Mouse (Mus musculus) forebrain, embryonic 13.5 days (tissue): ENCODE measurements around the gene Rfx4. TPM values are rescaled to one million over a fixed set of nuclear protein-coding genes. Genes with fewer than 3 reads are reported as not detected.

Experiments used
- ATAC-seq: fragments of 200-750 bp; cut with Nextera tagmentation; 2 replicates; pipeline ENCODE4 v1.8.0; 2017
- H3K27ac ChIP-seq: fragments of 300-500 bp; sonication (generic); 2 replicates; pipeline ENCODE4 v1.5.1; 2015; ENCODE audit warnings: inconsistent platforms, mild to moderate bottlenecking, moderate library complexity
- H3K27me3 ChIP-seq: fragments of 300-500 bp; sonication (generic); 2 replicates; pipeline ENCODE4 v1.6.1; 2015; ENCODE audit warnings: mild to moderate bottlenecking, inconsistent platforms
- H3K36me3 ChIP-seq: fragments of 300-500 bp; sonication (generic); 2 replicates; pipeline ENCODE4 v1.6.1; 2015; ENCODE audit warnings: mild to moderate bottlenecking, inconsistent platforms; ENCODE audit not compliant: poor library complexity, severe bottlenecking
- H3K4me1 ChIP-seq: fragments of 300-500 bp; sonication (generic); 2 replicates; pipeline ENCODE4 v1.6.1; 2015; ENCODE audit warnings: inconsistent platforms
- H3K4me2 ChIP-seq: fragments of 300-500 bp; sonication (generic); 2 replicates; pipeline ENCODE4 v1.6.1; 2015; ENCODE audit warnings: inconsistent platforms, mild to moderate bottlenecking, moderate library complexity
- H3K4me3 ChIP-seq: fragments of 300-500 bp; sonication (generic); 2 replicates; pipeline ENCODE4 v1.5.1; 2015; ENCODE audit warnings: mild to moderate bottlenecking, inconsistent platforms
- H3K9ac ChIP-seq: fragments of 300-500 bp; sonication (generic); 2 replicates; pipeline ENCODE4 v1.6.1; 2015; ENCODE audit warnings: mild to moderate bottlenecking, inconsistent platforms
- H3K9me3 ChIP-seq: fragments of 300-500 bp; sonication (generic); replicated peaks from 2 replicates; pipeline ENCODE4 v1.6.1; 2016; ENCODE audit warnings: inconsistent platforms
- WGBS: fragments of 180-500 bp; shearing (Covaris S2); methylation state at CpG from one replicate; pipeline ENCODE4 v1.1.7; 2015; 5-methylcytosine and 5-hydroxymethylcytosine counted together
- polyA plus RNA-seq: library from polyadenylated mRNA; unstranded; fragments of >200 nt; fragmentation: Nextera tagmentation; extraction: Ambion mirVana; gene quantifications from 2 replicates; pipeline ENCODE4 v1.2.1, GENCODE M21; 2015

The Rfx4 gene
- polyA plus RNA-seq, 1 experiment from 2014 or later = 11.8 TPM

DNA sequence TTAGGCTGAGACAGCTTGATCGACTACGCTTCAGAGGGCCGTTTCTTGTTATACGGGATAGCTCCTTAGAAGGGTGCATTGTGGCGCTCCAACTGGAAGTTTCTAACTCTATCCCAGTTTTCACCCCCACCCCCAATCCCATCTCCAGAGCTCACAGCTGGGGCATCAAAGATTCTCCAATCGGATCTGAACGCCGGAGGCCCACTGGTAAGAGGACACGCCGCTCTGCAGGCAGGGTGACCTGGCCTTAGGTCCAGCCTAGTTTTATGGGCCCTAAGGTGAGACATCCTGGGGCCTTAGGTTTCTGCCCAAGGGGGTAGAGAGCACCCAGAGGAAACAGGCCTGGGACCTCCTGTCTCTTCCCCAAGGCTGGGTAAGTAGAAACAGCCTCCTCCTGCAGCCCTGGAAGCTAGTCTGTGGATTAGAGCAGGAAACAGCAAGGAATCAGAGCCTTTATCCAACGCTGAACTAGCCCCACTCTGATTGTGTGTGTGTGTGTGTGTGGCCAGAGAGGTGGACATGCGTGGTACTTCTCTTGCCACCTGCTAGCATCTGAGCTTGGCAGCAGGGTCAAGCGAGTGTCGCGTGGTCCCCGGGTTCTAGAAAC, 3.8 kb downstream of the Rfx4 start:
- peak overlapping the region; percentile 47 for H3K4me3 ChIP-seq
- no peaks in the 10 kb centered on the region for H3K9me3 ChIP-seq
- H3K9ac ChIP-seq = peak overlapping the region; percentile 69
- H3K27me3 ChIP-seq = peaks cover 44% of the 10 kb centered on the region
- H3K27ac ChIP-seq = peak overlapping the region; percentile 41
- no peak for ATAC-seq
- H3K4me1 ChIP-seq = peaks cover 61% of the 10 kb centered on the region
- H3K36me3 ChIP-seq = no peaks in the 10 kb centered on the region
- peak overlapping the region; percentile 85 for H3K4me2 ChIP-seq
- 12% methylated on average over 16 of the region's 16 CpGs for WGBS

DNA sequence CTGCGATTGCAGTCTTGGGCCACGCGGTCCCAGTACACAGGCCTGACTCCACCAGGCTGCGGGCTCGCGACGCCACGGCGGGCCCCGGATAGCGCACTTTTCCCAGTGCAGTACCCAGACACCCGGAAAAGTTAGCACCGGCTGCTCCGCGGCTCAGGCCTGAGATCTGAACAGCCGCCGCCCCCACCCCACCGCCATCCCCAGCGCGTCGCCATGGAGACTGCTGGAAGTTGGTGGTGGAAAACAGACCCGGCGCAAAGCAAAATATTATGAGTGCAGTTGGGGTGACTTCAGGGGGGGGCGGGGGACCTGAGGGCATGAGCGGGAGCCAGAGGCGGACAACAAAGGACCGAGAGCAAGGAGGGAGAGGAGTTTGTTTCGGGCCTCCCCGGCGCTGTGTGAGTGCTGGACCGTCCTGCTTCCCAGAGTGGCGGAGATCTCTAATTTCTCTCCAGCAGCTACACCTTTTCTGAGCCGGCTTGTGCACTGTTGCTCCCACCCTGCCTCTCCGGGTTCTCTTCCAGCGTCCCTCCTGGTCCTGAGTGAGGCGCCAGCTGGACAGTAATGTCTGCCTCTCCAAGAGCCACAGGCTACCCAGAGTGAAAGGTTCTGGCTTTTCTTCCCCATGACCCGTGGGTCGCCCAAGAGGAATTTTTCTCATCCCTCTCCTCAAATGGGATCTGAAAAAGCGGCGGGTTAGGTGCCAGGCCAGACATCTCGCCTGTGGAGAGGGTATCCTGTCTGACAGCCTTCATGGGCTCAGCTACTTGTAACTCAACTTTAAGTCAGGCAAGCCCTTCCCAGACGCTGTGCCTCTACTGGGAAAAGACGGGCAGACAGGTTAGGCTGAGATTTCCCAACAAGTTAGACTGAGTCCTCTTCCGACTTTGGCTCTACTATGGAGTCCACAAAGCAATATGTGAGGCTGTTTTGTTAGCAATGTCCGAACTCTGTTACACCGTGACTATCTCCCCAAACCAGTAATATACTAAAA, 4.6 kb downstream of the Rfx4 start:
- peak overlapping the region; percentile 85 for H3K4me2 ChIP-seq
- no peaks in the 10 kb centered on the region for H3K9me3 ChIP-seq
- H3K9ac ChIP-seq = peak overlapping the region; percentile 69
- H3K4me1 ChIP-seq = peaks cover 53% of the 10 kb centered on the region
- peaks cover 44% of the 10 kb centered on the region for H3K27me3 ChIP-seq
- ATAC-seq = peak; percentile 39; the same call in 1 of the 2 replicates
- peak overlapping the region; percentile 41 for H3K27ac ChIP-seq
- WGBS = 7% methylated on average over 46 of the region's 46 CpGs
- H3K36me3 ChIP-seq = no peaks in the 10 kb centered on the region
- peak overlapping the region; percentile 47 for H3K4me3 ChIP-seq

DNA sequence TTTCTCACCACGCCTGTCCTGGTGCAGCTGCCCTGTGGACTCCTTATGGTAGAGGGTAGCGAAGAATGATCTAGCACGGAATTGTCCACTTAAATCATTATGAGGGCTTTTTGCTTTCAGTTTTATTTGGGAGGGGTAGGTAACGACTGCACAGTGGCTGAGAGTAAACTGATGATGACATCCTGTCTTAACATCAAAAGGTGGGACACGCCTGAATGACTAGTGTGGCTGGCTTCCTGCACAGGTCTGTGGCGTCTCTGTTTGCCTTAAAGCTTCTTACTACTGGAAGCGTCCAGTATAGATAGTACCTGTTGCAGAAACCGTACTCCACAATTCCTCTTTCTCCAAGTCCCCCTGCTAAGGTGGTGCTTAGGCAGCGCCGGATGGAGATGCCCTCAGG, 12.9 kb downstream of the Rfx4 start:
- ATAC-seq = no peak
- no peaks in the 10 kb centered on the region for H3K9me3 ChIP-seq
- WGBS = 83% methylated on average over 10 of the region's 10 CpGs
- no peaks in the 10 kb centered on the region for H3K27me3 ChIP-seq
- no peak overlapping the region for H3K4me3 ChIP-seq
- peaks cover 4% of the 10 kb centered on the region; the same call in 1 of the 2 replicates for H3K36me3 ChIP-seq
- no peak overlapping the region for H3K4me2 ChIP-seq
- H3K27ac ChIP-seq = no peak overlapping the region
- H3K4me1 ChIP-seq = peaks cover 10% of the 10 kb centered on the region
- no peak overlapping the region for H3K9ac ChIP-seq

DNA sequence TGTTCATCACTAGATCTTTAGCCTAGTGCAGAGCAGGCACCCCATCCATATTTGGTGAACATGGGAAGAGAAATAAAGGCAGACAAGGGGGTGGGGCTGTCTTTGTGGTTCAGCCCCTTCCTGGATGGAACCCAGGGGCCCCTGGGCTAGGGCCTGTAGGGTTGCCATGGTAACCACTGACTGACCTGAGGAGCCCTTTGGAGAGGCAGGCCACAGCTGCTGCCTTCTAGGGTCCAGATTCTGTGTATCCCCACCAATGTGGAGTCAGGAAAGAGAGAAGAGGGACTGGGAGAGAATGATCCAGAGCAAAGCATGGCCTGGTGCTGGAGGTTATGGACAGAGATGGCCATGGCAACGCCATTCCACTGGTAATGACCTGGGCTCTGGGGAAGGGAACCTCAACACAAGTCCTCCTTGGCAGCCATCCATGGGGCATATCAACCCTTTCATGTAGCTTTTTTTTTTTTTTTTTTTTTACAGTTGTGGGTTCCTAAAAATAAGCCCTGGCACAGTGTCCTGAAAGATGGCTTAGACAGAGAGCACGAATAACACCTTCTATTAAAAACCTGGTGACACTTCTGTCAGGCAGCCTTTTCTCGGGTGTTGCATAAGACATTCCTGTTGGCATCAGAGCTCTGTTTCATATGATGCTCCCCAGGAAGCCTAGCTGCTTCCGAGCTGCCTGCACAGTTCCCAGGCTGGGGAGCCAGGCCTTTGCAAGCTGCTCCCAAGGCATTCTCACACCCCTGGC, 16.7 kb downstream of the Rfx4 start:
- Histone ChIP-seq H3K4me3 (no peak overlapping the region), H3K27ac (no peak overlapping the region), H3K4me2 (no peak overlapping the region), H3K27me3 (no peaks in the 10 kb centered on the region), H3K9ac (no peak overlapping the region), H3K9me3 (no peaks in the 10 kb centered on the region), H3K4me1 (peaks cover 10% of the 10 kb centered on the region), H3K36me3 (no peaks in the 10 kb centered on the region)
- ATAC-seq = no peak
- WGBS = 71% methylated on average over 4 of the region's 4 CpGs

DNA sequence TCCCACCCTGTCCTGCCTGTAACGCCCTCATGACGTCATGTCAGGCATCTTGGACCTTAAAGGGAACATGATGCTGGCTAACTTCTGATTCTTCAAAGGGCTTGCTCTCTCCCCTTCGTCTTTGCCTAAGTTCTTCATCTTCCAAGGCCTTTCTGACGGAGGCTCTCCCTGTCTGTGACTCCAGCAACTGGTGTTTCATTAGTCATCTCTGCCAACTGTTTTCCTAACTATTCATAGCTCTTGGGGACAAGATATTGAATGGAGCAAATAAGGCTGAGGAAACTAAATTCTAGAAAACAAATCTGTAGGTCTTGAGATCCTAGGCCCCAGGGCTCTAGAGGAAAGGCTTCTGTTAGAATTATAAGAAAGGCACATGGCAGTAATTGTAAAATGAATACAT, 18.0 kb downstream of the Rfx4 start:
- H3K27ac ChIP-seq = no peak overlapping the region
- no peak for ATAC-seq
- H3K4me2 ChIP-seq = no peak overlapping the region
- H3K27me3 ChIP-seq = no peaks in the 10 kb centered on the region
- H3K9ac ChIP-seq = no peak overlapping the region
- H3K4me3 ChIP-seq = no peak overlapping the region
- no peaks in the 10 kb centered on the region for H3K36me3 ChIP-seq
- WGBS = 92% methylated on average over 4 of the region's 4 CpGs
- no peaks in the 10 kb centered on the region for H3K9me3 ChIP-seq
- peaks cover 10% of the 10 kb centered on the region for H3K4me1 ChIP-seq

DNA sequence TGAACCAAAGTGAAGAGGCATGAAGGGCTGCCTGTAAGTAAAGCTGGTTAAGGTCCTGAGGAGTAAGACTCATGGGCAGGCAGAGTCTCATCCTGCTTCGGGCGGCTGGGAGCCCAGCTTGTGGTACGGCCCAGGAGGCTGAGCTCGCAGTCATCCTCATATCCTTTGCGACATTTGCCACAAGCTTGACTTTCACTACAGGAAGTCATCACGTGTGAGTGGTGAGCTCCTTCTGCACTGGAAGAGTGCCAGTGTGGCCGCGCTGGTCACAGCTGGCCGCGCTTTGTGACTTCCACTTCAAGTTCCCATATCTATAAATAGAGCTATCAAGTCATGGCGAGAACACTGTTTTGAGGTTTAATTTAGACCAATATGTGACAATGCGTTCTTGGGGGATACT, 18.7 kb downstream of the Rfx4 start:
- no peak for ATAC-seq
- no peaks in the 10 kb centered on the region for H3K36me3 ChIP-seq
- no peaks in the 10 kb centered on the region for H3K9me3 ChIP-seq
- peaks cover 8% of the 10 kb centered on the region for H3K4me1 ChIP-seq
- 92% methylated on average over 12 of the region's 12 CpGs for WGBS
- no peak overlapping the region for H3K9ac ChIP-seq
- H3K4me2 ChIP-seq = no peak overlapping the region
- H3K27me3 ChIP-seq = no peaks in the 10 kb centered on the region
- no peak overlapping the region for H3K27ac ChIP-seq
- H3K4me3 ChIP-seq = no peak overlapping the region

DNA sequence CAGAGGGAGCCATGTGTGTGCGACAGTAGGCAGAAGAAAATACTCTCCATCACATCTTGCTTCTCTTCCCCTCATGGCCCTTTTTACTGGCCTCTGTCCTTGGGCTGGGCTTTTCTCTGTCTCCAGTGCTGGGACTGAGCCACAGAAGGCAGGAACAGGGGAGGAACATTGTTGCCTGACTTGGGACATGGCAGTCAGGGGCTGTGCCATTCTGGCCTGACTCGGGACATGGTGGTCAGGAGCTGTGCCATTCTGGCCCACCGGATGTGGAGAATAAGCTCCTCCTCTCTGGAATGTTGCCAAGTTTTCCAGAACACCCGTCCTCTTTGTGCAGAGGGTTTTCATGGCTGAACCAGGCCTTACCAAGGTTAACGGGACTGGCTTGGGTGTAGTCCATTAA, 21.2 kb downstream of the Rfx4 start:
- H3K27ac ChIP-seq = no peak overlapping the region
- H3K4me3 ChIP-seq = no peak overlapping the region
- peaks cover 6% of the 10 kb centered on the region for H3K4me1 ChIP-seq
- H3K9me3 ChIP-seq = no peaks in the 10 kb centered on the region
- WGBS = 48% methylated on average over 5 of the region's 5 CpGs
- H3K27me3 ChIP-seq = no peaks in the 10 kb centered on the region
- H3K4me2 ChIP-seq = no peak overlapping the region
- no peak for ATAC-seq
- H3K9ac ChIP-seq = no peak overlapping the region
- H3K36me3 ChIP-seq = peaks cover 20% of the 10 kb centered on the region

DNA sequence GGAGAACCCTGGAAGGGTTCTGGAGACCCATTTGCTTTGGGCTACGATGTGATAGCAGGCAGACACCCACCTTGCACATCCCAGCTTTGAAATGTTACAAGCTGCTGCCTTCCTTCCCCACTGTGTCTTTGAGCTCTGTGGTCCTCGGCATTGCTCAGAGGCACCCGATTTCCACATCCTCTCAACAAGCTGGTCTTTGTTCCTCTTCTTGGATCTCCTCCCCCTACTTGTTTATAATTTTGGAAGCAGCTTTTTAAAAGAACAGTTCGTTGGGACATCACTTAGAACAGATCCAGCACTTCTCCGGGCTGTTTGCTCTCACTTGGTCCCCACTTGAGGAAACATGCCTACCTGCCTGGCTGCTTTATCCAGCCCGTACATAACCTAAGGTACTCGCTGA, 22.1 kb downstream of the Rfx4 start:
- ATAC-seq = no peak
- no peak overlapping the region for H3K9ac ChIP-seq
- peaks cover 20% of the 10 kb centered on the region for H3K36me3 ChIP-seq
- WGBS = 79% methylated on average over 7 of the region's 7 CpGs
- no peak overlapping the region for H3K4me2 ChIP-seq
- H3K4me3 ChIP-seq = no peak overlapping the region
- H3K27me3 ChIP-seq = no peaks in the 10 kb centered on the region
- H3K9me3 ChIP-seq = no peaks in the 10 kb centered on the region
- no peaks in the 10 kb centered on the region for H3K4me1 ChIP-seq
- no peak overlapping the region for H3K27ac ChIP-seq

DNA sequence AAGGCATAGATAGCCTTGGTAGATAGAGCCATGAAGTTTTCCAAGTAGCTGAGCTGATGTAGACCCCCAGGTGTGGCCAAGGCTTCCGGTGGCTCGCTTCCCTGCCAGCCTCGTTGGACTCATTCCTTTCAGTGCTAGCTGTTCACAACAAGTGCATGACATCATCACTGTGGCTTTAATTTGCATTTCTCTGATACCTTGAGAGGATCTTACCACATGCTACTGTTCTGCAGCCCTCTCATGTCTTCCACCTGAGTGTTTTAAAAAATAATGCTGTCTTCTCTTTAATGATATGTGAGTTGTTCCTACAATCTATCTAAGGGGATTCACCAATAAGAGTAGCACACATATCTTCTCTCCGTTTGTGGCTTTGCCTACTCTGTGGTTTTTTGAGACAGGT, 25.0 kb downstream of the Rfx4 start:
- Histone ChIP-seq H3K4me1 (no peaks in the 10 kb centered on the region), H3K27ac (no peak overlapping the region), H3K36me3 (peaks cover 20% of the 10 kb centered on the region), H3K4me3 (no peak overlapping the region), H3K9ac (no peak overlapping the region), H3K9me3 (no peaks in the 10 kb centered on the region), H3K4me2 (no peak overlapping the region), H3K27me3 (no peaks in the 10 kb centered on the region)
- WGBS = 72% methylated on average over 4 of the region's 4 CpGs
- no peak for ATAC-seq

DNA sequence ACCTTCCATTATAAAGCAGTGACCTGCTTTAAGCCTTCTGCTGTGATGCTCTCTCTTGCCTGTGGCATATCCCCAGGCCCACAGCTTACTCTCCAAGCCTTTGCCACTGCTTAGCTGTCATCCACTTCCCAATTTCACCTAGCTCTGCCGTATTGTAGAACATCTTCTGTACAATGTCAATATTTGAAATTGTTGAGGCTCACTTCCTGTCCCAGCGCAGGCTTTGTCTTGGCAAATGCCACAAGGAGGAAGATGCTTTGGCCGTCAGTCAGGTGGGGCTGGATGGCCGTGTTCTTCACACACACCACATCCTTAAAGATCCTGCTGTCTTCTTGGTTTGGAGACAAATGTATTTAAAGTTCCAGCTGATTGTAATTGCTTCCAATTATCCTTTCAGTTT, 29.5 kb downstream of the Rfx4 start:
- Histone ChIP-seq H3K36me3 (peaks cover 16% of the 10 kb centered on the region), H3K4me2 (no peak overlapping the region), H3K27me3 (no peaks in the 10 kb centered on the region), H3K9me3 (no peaks in the 10 kb centered on the region), H3K27ac (no peak overlapping the region), H3K9ac (no peak overlapping the region), H3K4me3 (no peak overlapping the region), H3K4me1 (no peaks in the 10 kb centered on the region)
- 83% methylated on average over 4 of the region's 4 CpGs for WGBS
- no peak for ATAC-seq

DNA sequence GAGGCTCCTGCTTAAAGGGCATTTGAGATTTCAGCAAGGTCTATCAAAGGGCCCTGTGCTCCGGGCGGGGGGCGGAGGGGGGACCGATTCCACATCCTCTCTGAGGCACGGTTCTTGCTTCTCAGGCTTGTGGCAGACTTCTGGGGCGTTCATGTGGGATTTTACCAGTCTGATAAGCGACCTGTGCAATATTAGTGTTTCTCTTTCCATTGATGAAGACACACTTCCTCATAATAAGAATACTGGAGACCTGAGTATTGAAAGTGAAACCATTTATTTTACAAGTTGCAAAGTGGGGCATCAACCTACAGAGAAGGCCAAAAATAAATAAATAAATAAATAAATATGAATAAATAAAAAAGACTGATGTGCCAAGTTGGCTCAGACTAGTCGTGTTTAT, 34.5 kb downstream of the Rfx4 start:
- Histone ChIP-seq H3K27ac (no peak overlapping the region), H3K4me2 (no peak overlapping the region), H3K4me3 (no peak overlapping the region), H3K4me1 (no peaks in the 10 kb centered on the region), H3K9me3 (no peaks in the 10 kb centered on the region), H3K9ac (no peak overlapping the region), H3K27me3 (no peaks in the 10 kb centered on the region), H3K36me3 (no peaks in the 10 kb centered on the region)
- no peak for ATAC-seq
- WGBS = 93% methylated on average over 8 of the region's 8 CpGs

DNA sequence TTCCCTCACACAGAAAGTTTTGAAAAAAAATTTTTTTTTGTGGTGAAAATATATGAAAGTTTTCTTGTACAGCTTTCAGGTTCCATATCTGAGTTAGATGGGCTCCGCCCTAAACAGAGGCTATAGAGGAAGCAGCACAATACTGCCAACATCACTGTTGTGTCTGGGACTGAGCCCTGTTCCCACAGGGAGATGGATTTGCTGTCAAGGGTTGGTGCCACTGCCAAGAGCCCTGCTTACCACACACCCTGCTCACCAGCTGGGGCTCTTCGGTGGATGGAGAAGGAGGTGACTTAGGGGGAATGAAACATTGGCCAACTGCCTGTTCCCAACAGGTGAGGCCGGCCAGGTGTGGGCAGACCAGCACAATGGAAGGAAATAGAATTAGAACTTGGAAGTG, 35.3 kb downstream of the Rfx4 start:
- Histone ChIP-seq H3K27ac (no peak overlapping the region), H3K27me3 (no peaks in the 10 kb centered on the region), H3K4me1 (no peaks in the 10 kb centered on the region), H3K36me3 (no peaks in the 10 kb centered on the region), H3K9me3 (no peaks in the 10 kb centered on the region), H3K4me2 (no peak overlapping the region), H3K9ac (no peak overlapping the region), H3K4me3 (no peak overlapping the region)
- ATAC-seq = no peak
- 96% methylated on average over 3 of the region's 3 CpGs for WGBS
